Mouse (Mus musculus) heart, adult 10 weeks (tissue): ENCODE results near the gene Cracr2a. TPM values are rescaled to one million over a fixed set of nuclear protein-coding genes. Genes with fewer than 3 reads are reported as not detected.

Experiments used
- polyA plus RNA-seq: library from polyadenylated mRNA; stranded (reverse); fragments of 350-450 nt; fragmentation: Illumina TruSeq; extraction: RNeasy Lipid Tissue Mini Kit (QIAGEN cat#74804); gene quantifications from one replicate; pipeline ENCODE4 v1.2.3, GENCODE M21; 2014; ENCODE audit warnings: low read depth, low replicate concordance

Cracr2a gene
- 2.8 TPM for polyA plus RNA-seq

DNA sequence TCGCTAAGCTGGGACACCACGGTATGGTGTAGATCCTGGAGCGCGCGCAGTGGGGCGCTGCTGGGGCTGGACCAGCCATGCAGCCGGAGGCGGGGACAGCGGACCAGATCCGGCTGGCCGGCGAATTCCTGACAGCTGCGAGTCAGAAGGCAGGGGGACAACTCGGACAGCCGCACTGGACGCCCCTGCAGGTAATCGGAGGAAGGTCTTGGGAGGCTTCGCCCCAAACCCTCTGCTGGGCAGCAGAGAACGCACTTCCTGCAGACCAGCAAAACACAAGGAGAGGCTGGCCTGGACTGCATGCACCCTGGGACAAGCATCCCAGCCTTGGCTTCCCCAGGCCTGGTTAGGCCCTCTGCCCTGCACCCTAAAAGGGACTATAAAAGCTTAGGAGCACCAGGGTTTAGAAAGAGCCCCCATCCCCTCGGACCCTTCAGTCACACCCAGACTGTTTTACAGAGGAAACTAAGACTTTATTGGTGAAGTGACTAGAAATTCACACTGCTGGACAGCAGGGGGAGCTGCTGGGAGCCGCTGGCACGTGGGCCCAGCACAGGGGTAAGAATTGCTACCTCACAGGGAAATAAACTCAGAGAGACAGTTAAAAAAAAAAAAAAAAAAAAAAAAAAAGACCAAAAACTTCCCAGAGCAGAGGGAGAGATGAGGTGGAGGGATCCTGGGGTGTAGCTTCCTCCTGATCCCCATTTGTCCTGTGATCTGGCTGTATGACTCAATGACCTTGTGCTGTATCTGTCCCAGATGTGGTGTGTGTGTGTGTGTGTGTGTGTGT lies at the start of gene Cracr2a:
Gene Cracr2a, plus strand, starts transcription at position 108 of the 790 bp plus-strand sequence.

Other genes starting within 250 kb of the Cracr2a start
- gene Parp11, start 114.5 kb upstream of the Cracr2a start, polyA plus RNA-seq = 7.4 TPM
- gene Prmt8, start 208.1 kb downstream of the Cracr2a start, polyA plus RNA-seq = not detected